Mouse (Mus musculus): ENCODE measurements around the gene Armcx1. TPM values are rescaled to one million over a fixed set of nuclear protein-coding genes. Genes with fewer than 3 reads are reported as not detected.
"Not testable (repeated sequence)": the region's sequence is repeated elsewhere in the genome, so short reads cannot be mapped to it uniquely, and the experiment has no call there.

Armcx1 gene
- total RNA-seq, 2 experiments from 2014 or later, result 0.20 to 0.51 TPM

GRCm38 (mm10) chrX:134756434-134757292, 38.9 kb downstream of the Armcx1 start, which contains the start of gene Armcx3:
Armcx3 (plus strand) TSS chrX:134756595.
- peak; percentile 83 for ATAC-seq (ENCODE audit: poor library complexity, severe bottlenecking)

GRCm38 (mm10) chrX:134757293-134757995, 39.7 kb downstream of the Armcx1 start:
- ATAC-seq (ENCODE audit: poor library complexity, severe bottlenecking), result no peak

GRCm38 (mm10) chrX:134763428-134764198, 45.9 kb downstream of the Armcx1 start:
- ATAC-seq (ENCODE audit: poor library complexity, severe bottlenecking), result not testable (repeated sequence)

Other genes with a start within 250 kb of the Armcx1 start
- gene Taf7l, start 241.5 kb upstream of the Armcx1 start, total RNA-seq (2015), result not detected in 2 replicates
- gene Taf7l, start 241.5 kb upstream of the Armcx1 start, total RNA-seq (2017), result not detected in 2 replicates
- 37.9 and 39.1 TPM in 2 replicates for gene Timm8a1, start 176.1 kb upstream of the Armcx1 start, total RNA-seq (2015)
- gene Timm8a1, start 176.1 kb upstream of the Armcx1 start, total RNA-seq (2017), result 43.6 and 45.0 TPM in 2 replicates
- gene Btk, start 134.4 kb upstream of the Armcx1 start, total RNA-seq (2015), result 54.9 and 56.9 TPM in 2 replicates
- 57.7 and 63.3 TPM in 2 replicates for gene Btk, start 134.4 kb upstream of the Armcx1 start, total RNA-seq (2017)
- 854 and 930 TPM in 2 replicates for gene Rpl36a, start 132.3 kb upstream of the Armcx1 start, total RNA-seq (2015)
- gene Rpl36a, start 132.3 kb upstream of the Armcx1 start, total RNA-seq (2017), result 3,467 and 4,087 TPM in 2 replicates
- 11.5 and 11.6 TPM in 2 replicates for gene Gla, start 116.8 kb upstream of the Armcx1 start, total RNA-seq (2015)
- 16.2 and 17.4 TPM in 2 replicates for gene Gla, start 116.8 kb upstream of the Armcx1 start, total RNA-seq (2017)
- gene Hnrnph2, start 116.8 kb upstream of the Armcx1 start, total RNA-seq (2015), result 63.0 and 67.6 TPM in 2 replicates
- gene Hnrnph2, start 116.8 kb upstream of the Armcx1 start, total RNA-seq (2017), result 122 and 132 TPM in 2 replicates
- 0.04 and 0.23 TPM in 2 replicates for gene Armcx4, start 31.4 kb upstream of the Armcx1 start, total RNA-seq (2015)
- 0.26 and 0.65 TPM in 2 replicates for gene Armcx4, start 31.4 kb upstream of the Armcx1 start, total RNA-seq (2017)
- 0.54 and 0.64 TPM in 2 replicates for gene Armcx6, start 33.5 kb downstream of the Armcx1 start, total RNA-seq (2015)
- 0.66 and 3.0 TPM in 2 replicates for gene Armcx6, start 33.5 kb downstream of the Armcx1 start, total RNA-seq (2017)
- 11.8 and 12.2 TPM in 2 replicates for gene Armcx3, start 38.6 kb downstream of the Armcx1 start, total RNA-seq (2015)
- gene Armcx3, start 38.6 kb downstream of the Armcx1 start, total RNA-seq (2017), result 8.9 and 9.3 TPM in 2 replicates
- gene Armcx2, start 91.3 kb downstream of the Armcx1 start, total RNA-seq (2015), result 1.7 and 1.8 TPM in 2 replicates
- gene Armcx2, start 91.3 kb downstream of the Armcx1 start, total RNA-seq (2017), result 0.81 TPM in 2 replicates
- 0.22 TPM in 1 of 2 replicates, not detected in the other for gene Nxf2, start 246.8 kb downstream of the Armcx1 start, total RNA-seq (2015)
- gene Nxf2, start 246.8 kb downstream of the Armcx1 start, total RNA-seq (2017), result 0.26 TPM in 1 of 2 replicates, not detected in the other

Measured in megakaryocyte, adult 5-6 weeks (primary cell).